Mouse (Mus musculus) A20 (cell line): ENCODE measurements around the gene Smarce1.
A peak's percentile ranks its signal among the peaks of the same experiment; 100 is the strongest.

Experiments
- DNase-seq: peaks from one replicate; pipeline ENCODE4 v3.0.0-alpha.2; 2011; ENCODE audit warnings: low read depth, low spot score

Smarce1 gene

DNA sequence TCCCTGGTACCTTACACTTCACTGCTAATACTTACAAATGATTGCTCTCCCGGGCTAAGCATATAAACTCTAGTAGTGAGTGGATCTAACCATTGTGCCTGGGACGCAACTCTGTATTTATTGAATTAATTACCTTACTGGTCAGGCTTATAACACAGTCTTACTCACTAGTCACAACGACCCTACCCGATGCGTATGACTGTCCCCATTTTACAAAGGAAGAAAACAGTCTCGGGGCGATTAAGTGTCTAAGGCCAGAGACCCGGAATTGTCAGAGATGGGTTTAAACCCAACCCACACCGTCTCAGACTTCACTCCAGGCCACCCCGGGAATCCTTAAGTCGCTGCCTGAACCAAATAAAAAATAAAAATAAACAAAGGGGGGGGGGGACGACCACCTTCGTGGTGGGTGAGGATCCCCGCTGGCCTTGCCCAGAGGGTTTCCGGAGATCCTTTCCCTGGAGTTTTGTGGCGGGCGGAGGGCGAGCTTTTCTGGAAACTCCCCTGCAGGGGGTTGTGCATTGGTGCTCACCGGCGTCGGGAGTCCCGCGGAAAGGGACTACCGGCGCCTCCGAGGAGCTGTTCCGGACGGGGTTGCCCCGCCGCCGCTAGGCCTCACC, 1.1 kb downstream of the Smarce1 start:
- peak; percentile 49 for DNase-seq

DNA sequence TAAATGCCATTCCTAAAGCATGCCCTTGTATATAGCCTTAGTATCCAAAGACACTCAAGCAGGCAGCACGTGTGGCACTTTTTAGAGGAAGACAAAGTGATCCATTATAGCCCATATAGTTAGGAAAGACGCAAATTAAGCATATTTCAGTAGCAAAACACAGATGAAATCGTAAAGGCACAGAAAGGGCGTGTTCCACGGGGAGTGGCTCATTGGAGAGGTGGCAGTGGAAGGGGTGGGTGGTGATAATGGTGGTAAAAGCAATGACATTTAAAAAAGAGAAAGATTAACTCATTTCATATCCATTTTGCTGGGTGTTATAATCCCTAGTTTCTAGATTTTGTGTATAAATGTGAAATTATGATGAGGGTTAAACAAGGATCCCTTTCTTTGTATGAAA, 4.5 kb downstream of the Smarce1 start:
- DNase-seq, result no peak

DNA sequence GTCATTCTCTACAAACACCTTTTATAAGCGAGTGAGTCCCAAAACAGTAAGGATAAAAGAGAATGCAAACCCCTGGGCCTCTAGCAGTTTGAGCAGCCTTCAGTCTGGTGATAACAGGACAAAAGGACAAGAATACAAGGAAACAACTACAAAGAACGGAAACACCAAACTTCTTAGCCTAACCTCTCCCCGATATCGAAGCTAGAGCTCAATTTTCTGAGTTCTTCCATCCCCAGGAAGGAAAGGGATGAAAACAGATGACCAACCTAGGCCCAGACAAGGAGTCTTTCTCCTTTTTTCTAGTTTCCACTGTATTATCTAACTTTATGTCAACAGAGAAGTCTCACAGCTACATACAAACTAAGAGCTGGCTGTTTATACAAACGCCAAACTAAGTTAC, 7.5 kb downstream of the Smarce1 start:
- no peak for DNase-seq

DNA sequence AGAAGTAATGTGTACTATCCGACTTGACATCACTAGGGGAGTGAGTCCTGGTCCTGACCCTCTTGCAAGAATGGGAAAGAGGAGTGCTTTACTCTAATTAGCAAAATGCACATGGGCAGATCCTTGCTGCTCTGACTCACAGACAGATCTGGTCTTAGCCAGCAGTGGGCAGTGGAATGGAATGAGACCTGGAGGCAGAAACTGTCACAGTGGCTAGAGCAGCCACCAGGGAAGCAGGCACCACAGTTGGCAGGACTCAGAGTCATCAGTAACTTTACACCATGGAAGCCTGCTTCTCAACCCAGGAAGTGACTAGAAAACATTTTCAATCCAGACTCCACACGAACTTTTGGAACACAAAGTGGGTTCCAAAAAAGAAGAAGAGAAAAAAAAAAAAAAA, 9.0 kb downstream of the Smarce1 start:
- no peak for DNase-seq

DNA sequence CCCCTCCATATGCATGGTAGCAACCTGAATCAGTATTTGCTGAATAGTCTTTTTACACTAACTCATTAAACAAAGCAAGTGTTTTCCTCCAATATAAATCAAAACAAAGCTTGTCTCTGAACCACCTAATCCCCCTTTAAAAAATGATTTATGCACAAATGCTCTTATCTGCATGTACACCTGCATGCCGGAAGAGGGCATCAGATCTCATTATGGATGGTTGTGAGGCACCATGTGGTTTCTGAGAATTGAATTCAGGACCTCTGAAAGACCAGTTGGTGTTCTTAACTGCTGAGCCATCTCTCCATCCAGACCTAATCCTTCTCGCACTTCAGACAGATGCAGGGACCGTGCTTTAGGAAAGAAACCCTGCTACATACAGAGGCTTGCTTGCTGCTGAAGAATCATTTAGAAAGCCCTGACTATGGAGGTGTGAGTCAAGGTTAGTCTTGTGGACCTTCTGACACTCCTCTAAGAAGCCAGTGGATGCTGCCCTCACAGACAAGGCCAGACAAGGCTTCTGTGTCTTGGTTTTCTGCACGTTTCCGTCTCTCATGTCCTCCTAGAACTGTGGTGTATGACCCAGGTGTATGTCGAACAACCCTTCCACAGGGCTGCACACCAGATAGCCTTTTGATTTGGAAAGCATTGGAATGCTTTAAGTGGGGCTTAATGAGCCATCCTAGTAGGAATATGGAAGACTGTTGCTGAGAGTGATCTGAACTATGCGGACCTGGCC, 13.4 kb downstream of the Smarce1 start:
- no peak for DNase-seq

DNA sequence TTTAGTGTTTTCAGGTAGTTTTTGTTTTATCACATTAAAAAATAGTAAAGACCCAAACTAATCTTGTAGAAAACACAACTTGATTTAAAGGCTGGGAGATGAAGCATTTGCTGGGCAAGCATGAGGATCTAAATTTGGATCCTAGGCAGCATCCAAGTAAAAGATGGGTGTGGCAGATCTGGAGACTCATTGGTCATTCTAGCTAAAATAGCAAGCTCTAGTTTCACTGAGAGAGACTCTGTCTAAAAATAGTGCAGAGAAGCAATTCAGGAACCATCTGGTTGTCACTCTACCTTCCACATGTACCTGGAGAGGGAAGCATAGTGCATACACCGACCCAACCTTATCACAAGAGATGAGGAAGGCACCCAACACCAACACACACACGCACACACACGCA, 14.6 kb downstream of the Smarce1 start:
- DNase-seq, result no peak

DNA sequence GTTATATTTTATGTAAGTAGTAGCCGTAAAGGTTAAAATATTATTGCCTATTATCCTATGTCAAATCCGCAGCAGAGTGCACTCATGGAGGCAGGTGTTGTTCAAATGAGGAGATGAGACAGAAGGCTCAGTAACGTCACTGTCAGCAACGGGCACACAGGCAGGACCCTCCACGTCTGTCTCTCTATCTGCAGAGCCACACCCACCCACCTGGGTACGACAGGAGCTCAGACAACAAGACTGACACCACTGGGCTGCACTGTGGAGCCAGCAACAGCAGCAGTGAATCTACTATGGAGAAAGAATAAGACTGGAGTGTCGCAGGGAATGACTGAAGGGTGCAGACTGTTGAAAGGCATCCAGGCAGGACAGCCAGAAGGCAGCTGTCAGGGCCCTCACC, 18.1 kb downstream of the Smarce1 start:
- DNase-seq, result no peak

DNA sequence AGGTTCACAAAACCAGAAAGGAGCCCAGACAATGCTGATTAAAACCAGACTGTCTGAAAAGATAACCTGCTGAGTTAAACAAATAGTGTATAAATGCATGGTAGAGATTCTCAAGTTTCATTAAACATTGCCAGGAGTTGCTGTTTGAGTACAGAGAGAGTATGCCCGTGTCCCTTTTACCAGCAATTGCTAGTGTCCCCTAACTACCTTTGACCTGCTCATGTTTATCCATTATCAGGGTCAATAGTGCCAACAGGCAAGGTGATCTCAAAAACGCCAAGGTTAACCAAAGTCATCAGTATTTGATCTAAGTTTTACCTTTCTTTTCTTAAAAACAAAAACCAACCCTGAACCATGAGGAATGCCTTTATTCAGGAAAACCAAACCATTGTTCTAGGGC, 18.9 kb downstream of the Smarce1 start:
- no peak for DNase-seq

DNA sequence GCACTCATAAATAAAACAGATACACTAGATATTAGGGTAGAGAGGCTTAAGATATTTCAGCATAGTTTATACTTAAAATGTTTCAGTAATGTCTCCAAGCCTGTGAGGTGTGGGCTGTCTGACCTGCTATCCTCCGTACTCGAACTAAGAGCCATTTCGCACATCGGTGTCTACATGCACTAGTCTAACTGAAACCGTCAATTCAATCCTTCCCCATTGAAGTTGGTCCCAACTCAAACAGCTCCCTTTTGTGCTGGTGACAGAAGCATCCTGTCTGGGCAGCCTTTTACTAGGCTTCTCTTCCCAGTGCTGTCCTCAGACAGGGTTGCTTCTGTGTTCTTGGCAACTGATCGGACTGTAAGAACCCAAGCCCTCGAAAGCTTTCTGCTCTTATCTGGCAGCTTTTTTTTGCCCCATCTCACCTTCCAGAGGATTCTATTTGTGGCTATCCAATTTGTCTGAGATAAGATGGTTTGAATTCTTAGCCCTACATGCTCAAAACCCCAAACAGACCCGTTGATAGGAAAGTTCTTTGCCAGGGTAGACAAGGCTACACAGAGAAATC, 22.6 kb downstream of the Smarce1 start:
- DNase-seq, result no peak

DNA sequence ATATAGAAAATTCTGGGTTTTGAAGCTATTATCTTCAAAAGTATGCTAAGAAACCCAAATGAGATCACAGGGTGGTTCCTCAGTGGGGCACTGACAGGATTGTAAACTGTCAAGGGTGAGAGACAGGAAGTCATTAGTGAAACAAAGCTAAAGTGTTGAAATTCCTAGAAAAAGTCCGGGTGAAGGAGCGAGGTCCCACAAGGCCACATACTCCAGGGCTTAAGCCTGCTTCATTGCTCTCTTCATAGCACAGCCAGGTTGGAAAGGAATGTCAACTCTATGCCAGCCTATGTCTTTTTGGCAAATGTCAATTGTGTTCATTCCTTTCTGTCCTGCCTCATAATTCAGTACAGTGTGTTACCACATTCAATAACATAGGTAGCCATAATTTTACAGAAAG, 23.4 kb downstream of the Smarce1 start:
- DNase-seq, result peak; percentile 15

DNA sequence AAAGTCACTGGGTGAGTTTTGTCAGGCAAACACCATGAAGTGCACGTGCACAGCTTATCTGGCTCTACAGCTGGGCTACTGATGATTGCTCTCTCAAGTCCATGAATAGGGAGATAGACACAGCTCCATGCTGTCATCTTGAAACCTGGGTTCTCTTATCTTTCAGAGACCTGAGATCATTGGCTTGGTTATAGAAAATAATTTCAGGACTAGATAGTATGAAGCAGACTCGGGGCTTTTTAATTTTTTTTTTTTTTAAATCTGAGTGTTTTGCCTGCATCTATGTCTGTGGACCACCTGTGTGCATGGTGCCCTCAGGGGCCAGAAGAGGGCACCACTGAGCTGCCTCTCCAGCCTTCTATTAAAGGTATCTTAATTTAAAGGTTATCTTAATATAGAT, 23.9 kb downstream of the Smarce1 start:
- DNase-seq, result peak; percentile 53

DNA sequence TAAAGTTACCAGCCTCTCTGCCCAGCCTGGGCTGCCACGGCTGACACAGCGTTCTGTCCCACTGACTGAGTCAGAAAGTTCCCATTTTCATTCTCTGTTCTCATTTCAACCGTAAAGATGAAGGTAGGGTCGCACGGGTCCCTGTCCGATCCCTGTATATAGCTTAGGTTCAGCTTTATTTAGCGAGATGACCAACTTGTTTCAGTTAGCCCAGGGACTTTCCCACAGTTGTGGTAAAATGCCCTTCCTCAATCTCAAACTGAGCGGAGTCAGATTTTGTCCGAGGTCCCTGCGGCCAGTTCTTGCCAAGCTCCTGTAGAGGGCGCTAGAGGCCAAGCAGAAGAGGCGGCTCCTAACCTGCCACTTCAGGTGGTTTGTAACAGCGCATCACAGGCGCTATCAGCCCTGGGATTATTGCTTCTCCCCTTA, 41.6 kb downstream of the Smarce1 start:
- peak; percentile 91 for DNase-seq

DNA sequence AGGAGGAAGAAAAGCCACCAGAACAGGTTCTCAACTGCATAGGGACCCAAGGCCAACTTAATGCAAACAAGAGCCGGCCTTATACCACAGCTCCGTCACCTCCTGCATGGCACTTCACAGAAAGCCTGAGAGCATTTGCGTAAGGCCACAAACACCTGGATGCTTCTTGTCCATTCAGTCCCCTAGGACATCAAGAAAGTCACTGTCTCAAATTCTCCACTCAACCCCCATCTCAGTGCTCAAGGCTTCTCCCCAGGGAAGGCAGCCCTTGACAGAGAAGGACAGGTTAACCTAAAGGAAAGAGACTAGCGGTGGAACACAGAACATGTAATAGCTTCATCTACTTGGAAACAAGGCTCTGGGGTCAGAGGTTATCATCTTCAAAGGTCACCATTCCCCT, 43.5 kb downstream of the Smarce1 start:
- no peak for DNase-seq

DNA sequence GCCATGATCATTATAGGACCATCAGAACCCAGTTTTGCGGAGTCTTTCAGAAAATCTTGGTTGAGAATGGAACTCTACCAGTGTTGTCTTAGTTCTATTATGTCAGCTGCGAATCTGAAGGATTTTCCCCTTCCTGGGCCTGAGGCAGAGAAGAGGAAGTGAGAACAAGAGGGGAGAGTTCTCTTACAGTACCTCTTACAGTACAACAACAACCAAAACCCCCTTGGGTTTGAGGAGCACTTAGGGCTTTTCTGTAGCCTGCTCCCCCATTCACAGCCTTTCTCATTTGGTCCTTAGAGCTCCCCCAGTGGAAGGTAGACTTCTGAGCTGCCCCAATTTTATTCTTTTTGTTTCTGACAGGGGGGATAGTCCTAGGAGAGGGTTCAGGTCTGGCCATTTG, 44.0 kb downstream of the Smarce1 start:
- DNase-seq, result peak; percentile 88

DNA sequence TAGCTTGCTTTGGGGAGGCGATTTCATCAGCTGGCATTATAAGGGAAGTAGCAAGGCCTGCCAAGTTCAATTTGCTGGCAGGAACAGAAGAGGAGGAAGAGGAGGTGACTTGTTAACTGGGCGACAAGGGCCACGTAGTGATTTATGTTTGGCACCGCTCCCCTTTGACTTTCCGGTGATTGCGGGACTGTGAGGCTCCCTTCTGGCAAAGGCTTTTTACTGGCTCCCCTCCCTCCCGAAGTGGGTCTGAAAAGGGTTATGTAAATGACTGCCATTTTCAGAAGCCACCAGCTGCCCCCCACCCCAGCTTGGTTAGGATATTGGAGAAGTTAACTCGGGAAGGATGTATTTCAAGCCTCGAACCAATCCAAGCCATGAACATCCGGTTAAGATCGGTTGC, 48.2 kb downstream of the Smarce1 start:
- DNase-seq, result no peak

DNA sequence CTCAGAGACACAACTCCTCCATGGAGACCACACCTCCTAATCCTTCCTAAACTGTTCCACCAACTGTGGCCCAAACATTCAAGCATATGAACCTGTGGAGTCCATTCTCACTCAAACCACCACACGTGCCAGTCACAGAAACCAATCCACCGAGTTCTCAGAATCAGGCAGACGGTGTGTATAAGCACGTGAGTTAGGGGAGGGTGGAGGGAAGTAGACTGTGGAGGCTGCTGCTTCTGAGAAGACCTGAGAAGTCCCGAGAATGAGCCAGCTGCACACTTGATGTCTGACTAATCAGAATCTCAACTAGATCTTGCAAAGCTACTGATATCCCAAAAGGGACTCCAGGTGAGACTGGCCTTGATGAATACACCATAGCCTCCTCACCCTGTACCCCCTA, 50.7 kb downstream of the Smarce1 start:
- DNase-seq, result no peak

DNA sequence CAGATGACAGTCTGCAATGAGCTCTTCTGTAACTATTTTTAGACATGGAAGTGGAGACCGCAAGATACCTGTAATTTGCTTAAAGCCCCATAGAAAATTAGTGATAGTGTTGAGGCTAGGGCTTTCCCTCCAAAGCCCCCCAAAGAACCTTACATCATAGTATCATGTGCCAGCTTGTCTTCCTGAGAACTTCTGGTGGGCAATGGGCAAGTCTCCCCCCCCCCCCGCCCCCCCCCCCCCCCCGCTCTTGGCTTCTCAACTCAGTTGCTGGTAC, 53.0 kb downstream of the Smarce1 start:
- DNase-seq, result no peak

DNA sequence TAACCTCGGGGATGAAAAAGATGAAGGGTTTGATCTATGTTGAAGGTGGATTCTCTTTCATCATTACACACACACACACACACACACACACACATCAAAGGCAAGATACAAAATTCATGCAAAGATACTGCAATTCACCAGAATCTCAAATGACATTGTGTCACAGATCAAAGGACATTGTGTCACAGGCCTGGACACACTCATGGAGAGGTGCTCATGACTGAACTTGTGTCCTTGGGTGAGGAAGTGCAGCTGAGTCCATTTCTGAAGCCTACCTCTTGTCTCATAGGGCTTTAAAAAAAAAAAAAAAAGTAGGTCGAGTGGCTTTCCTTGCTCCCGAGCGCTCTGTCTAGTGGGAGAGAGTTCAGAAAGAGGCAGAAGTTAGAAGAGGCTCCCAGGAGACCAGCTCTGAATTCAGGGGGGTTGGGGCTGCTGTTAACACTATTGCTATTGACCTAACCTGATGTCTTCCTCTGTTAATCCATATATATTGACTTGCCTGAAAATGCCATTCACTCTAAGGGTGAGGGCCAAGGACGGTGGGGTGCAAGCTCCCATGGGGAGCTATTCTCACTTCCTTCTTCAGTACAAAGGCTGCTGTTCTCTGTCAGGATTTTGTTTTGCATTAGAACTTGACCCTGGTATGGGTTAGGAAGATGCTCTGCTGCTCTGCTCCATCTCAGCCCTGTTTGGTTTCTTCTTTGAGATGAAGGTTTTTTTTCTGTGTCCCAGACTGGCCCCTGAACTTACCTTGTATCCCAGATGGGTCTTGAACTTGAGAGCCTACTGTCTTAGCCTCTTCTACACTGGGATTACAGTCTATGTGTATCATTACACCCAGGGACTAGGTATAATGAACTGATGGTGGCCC, 53.5 kb downstream of the Smarce1 start:
- no peak for DNase-seq

DNA sequence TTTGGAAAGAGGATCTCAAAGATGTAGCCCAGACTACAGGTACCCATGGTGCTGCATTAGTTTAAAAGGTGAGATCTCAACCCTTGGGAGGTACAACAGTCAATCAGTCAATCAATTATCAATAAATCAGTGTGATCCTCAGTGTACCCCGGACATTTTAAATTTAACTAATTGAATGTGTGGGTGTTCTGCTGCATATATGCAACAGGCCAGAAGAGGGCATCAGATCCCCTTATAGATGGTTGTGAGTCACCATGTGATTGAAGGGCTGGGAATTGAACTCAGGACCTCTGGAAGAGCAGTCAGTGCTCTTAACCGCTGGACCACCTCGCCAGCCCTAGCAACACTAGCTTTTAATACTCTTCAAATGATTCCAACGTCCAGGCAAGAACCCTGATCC, 58.8 kb downstream of the Smarce1 start:
- peak; percentile 48 for DNase-seq

DNA sequence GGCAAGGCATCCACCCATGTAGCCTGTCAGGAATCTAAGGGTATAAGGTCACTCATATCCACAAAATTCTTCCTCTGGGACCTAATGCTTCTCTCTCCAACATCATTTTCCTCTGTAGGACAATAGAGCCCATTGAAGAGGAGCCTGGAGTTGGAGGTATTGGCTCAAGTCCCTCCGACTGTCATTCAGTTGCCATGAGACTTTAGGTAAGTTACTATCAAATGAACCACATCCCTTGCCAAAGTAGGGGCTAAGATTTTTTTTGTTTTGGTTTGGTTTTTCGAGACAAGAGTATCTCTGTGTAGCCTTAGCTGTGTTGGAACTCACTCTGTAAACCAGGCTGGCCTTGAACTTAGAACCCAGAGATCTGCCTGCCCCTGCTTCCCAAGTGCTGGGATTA, 59.4 kb downstream of the Smarce1 start:
- DNase-seq, result no peak

DNA sequence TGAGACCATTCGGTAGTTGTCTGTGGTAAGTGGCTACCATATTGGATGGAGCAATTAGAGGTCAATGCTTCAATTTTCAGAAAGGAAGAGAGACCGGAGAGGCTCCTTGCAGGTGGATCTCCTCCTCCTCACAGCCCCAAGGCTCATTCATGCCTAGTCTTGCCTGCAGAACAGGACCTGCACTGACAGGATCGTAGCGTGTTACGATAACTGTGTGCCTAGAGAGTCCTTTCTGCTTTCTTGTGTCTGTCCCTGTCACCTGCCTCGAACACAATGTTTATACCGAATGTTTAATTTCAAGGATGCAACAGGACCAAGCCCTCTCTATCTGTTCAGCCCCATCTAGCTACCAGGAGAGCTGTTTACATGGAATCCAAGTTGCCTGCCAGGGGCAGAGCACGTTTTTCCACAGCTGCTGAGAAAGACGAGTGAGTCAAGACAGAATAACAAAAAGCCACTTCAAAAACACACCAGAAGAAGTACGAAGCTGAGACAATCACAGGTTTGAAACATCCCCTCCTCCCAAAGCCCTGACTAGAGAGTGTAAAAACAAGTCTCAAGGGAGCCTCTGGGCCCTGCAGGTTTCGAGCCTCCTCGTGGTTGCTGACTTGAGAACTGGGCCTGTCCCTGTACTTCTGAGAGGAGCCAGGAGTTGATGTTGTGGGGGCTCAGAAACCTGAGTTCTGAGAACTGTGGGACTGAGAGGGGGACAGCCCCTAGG, 60.1 kb downstream of the Smarce1 start:
- DNase-seq, result peak; percentile 76

DNA sequence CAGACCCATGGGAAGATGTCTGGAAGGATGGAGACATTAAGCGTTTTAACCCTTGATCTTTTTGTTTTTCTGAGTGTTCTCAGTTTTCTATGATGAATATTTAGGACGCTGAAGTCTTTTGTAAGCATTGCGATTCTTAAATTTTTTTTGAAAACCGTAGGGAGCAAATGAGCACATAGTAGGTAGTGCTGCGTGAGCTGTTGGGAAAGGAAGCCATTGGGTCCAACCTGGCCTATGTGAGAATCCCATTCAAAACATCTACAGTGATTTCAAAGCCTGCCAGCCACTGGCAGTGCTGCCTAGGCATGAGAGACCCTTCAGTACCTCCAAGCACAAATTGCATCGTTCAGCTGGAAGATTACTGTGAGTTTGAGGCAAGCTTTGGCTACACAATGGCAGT, 60.8 kb downstream of the Smarce1 start:
- no peak for DNase-seq
